Mouse (Mus musculus) ES-Bruce4 (cell line): Measurements from ENCODE around the gene Gm16253.

ENCODE experiments used
- CTCF ChIP-seq: IDR thresholded peaks from one replicate; pipeline ENCODE4 v1.8.1; 2011; ENCODE audit warnings: low read depth, low read length
- POLR2A ChIP-seq: IDR thresholded peaks from one replicate; pipeline ENCODE4 v1.8.1; 2011; ENCODE audit warnings: low read length; ENCODE audit not compliant: insufficient read depth

GRCm38 (mm10) chr3:96606618-96607017, 29.8 kb downstream of the Gm16253 start:
- no peak for TF ChIP-seq CTCF
- TF ChIP-seq POLR2A: no peak
